Mouse (Mus musculus) left cerebral cortex, adult 11 months (tissue): ENCODE measurements around the gene Vps26b.

Source experiments
- DNase-seq: peaks from one replicate; pipeline ENCODE4 v3.0.0; 2022; ENCODE audit warnings: low spot score

The Vps26b gene

GRCm38 (mm10) chr9:27029828-27030762 is at the start of gene Vps26b, which contains the start of gene Ncapd3:
Gene Vps26b (minus strand): TSS chr9:27030065.
Gene Ncapd3 (plus strand): TSS chr9:27030175.
- peak; percentile 95 for DNase-seq

- no peak for DNase-seq
Observed at GRCm38 (mm10) chr9:27075812-27076211, 45.9 kb upstream of the Vps26b start.

- no peak for DNase-seq
Observed at GRCm38 (mm10) chr9:27074677-27075076, 44.8 kb upstream of the Vps26b start.

- DNase-seq = no peak
Observed at GRCm38 (mm10) chr9:27070895-27071294, 41.0 kb upstream of the Vps26b start.

- DNase-seq = peak; percentile 64
Observed at GRCm38 (mm10) chr9:27058341-27058740, 28.5 kb upstream of the Vps26b start.

GRCm38 (mm10) chr9:27049492-27049891 is 19.6 kb upstream of the Vps26b start:
- DNase-seq = no peak

- no peak for DNase-seq
Observed at GRCm38 (mm10) chr9:27043892-27044291, 14.0 kb upstream of the Vps26b start.

- no peak for DNase-seq
Observed at GRCm38 (mm10) chr9:27030763-27031100, 867 bp upstream of the Vps26b start.

- peak; percentile 58 for DNase-seq
Observed at GRCm38 (mm10) chr9:27029022-27029827, 640 bp downstream of the Vps26b start.

- no peak for DNase-seq
Observed at GRCm38 (mm10) chr9:27026708-27027107, 3.2 kb downstream of the Vps26b start.

GRCm38 (mm10) chr9:27023681-27024080 is 6.2 kb downstream of the Vps26b start:
- no peak for DNase-seq

GRCm38 (mm10) chr9:27018961-27019360 is 10.9 kb downstream of the Vps26b start:
- DNase-seq = no peak

GRCm38 (mm10) chr9:27011572-27011971 is 18.3 kb downstream of the Vps26b start:
- no peak for DNase-seq

GRCm38 (mm10) chr9:27009231-27009630 is 20.6 kb downstream of the Vps26b start:
- DNase-seq = no peak

GRCm38 (mm10) chr9:27006866-27007265 is 23.0 kb downstream of the Vps26b start:
- DNase-seq = no peak

GRCm38 (mm10) chr9:27005933-27006332 is 23.9 kb downstream of the Vps26b start:
- no peak for DNase-seq

- DNase-seq = no peak
Observed at GRCm38 (mm10) chr9:27005231-27005630, 24.6 kb downstream of the Vps26b start.

GRCm38 (mm10) chr9:26999461-27000395 is 30.1 kb downstream of the Vps26b start, which contains the start of the genes Acad8 and Thyn1:
Gene Acad8 (minus strand): TSS chr9:26999566.
Gene Thyn1 (plus strand): TSS chr9:26999710.
- peak; percentile 92 for DNase-seq

GRCm38 (mm10) chr9:26998669-26999460 is 31.0 kb downstream of the Vps26b start:
- no peak for DNase-seq

- no peak for DNase-seq
Observed at GRCm38 (mm10) chr9:26997501-26997900, 32.4 kb downstream of the Vps26b start.

GRCm38 (mm10) chr9:26997062-26997461 is 32.8 kb downstream of the Vps26b start:
- no peak for DNase-seq
